Mouse (Mus musculus): Measurements from ENCODE around the gene Tex26.

- TF ChIP-seq POLR2A (IDR thresholded peaks at IDR 0.05; ENCODE audit: borderline replicate concordance, control insufficient read depth, low read depth, low read length), result no peak
- TF ChIP-seq CTCF (IDR thresholded peaks at IDR 0.05; ENCODE audit: control insufficient read depth, insufficient read depth, low read length), result no peak
Observed at GRCm38 (mm10) chr5:149465305-149465704, 25.8 kb downstream of the Tex26 start.

Measured in bone marrow, adult 2 months (tissue).